Mouse (Mus musculus) cerebellum, adult 2 months (tissue): ENCODE measurements at regions not wholly inside any gene's neighbourhood (a gene's known extent, or its start where the extent isn't known, plus 50 kb on each side); places are given as distances from the start of the nearest gene placed in this dataset.

ENCODE experiments used
- CTCF ChIP-seq: fragments of 200-500 bp; IDR thresholded peaks from 2 replicates; pipeline ENCODE4 v1.5.1; 2011; ENCODE audit warnings: low read depth, mild to moderate bottlenecking, control low read depth, low read length, moderate library complexity, borderline replicate concordance; ENCODE audit not compliant: insufficient read depth
- POLR2A ChIP-seq: fragments of 200-500 bp; IDR thresholded peaks from 2 replicates; pipeline ENCODE4 v1.6.1; 2011; ENCODE audit warnings: low read length, control low read depth, borderline replicate concordance; ENCODE audit not compliant: insufficient read depth

DNA sequence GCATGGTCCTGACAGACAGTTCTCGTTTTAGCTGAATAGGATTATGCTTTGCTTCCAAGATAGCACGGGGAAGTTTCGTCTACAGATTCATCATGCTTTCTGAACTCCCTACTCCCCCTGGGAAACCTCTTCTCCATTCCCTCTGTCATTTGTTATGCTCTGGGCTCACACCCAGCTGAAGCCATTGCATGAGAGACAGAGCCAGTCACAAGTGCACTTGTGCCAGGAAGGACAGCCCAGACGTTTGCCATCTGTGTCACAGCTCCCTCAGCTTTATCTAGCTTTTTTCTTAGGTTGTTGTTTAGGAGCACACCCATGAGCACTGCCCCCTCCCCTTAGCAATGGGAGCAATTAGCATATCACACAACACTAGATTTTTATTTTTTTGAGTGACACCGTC is 131.2 kb upstream of the Mpdz start:
- TF ChIP-seq POLR2A (no peak), CTCF (no peak)
